Comparison of ENCODE assay signal across 8 mouse cellular contexts in genomic region chr4:88721791-88722721, GRCm38 (mm10). TPM values are rescaled to one million over a fixed set of nuclear protein-coding genes. Genes with fewer than 3 reads are reported as not detected.
DNase-seq lines count a peak whose midpoint lies in the region; ATAC-seq and TF ChIP-seq lines count a peak whose summit lies in the region.

TSS of gene Gm26566 (plus strand) at chr4:88721805.
TSS of gene Klhl9 (minus strand) at chr4:88722465.

- TF ChIP-seq CTCF in C2C12 (IDR thresholded peaks at IDR 0.05; ENCODE audit: control insufficient read depth, insufficient read depth, insufficient read length) = no peak
- TF ChIP-seq CTCF in brain, embryonic 14.5 days (IDR thresholded peaks at IDR 0.05; ENCODE audit: borderline replicate concordance, extremely low read depth, insufficient read depth, insufficient read length) = no peak
- TF ChIP-seq CTCF in kidney, postnatal 0 days (IDR thresholded peaks at IDR 0.05; ENCODE audit: low read depth) = no peak

- H3K4me2 ChIP-seq in heart, embryonic 12.5 days = peak within 1 kb of the TSS; percentile 90
- peak within 1 kb of the TSS; percentile 62 for H3K4me2 ChIP-seq in kidney, postnatal 0 days (ENCODE audit: low read length)
- peak within 1 kb of the TSS; percentile 73 for H3K4me2 ChIP-seq in liver, embryonic 11.5 days
- peak within 1 kb of the TSS; percentile 91 for H3K4me2 ChIP-seq in stomach, embryonic 14.5 days (replicated peaks; ENCODE audit: low read depth, low read length)

- no peaks in the 10 kb centered on the region for H3K27me3 ChIP-seq in C2C12 (ENCODE audit: control insufficient read depth, insufficient read depth, insufficient read length)
- H3K27me3 ChIP-seq in erythroblast, embryonic 14.5 days (ENCODE audit: control insufficient read depth) = no peaks in the 10 kb centered on the region
- H3K27me3 ChIP-seq in heart, embryonic 12.5 days (replicated peaks) = no peaks in the 10 kb centered on the region
- H3K27me3 ChIP-seq in kidney, postnatal 0 days (ENCODE audit: insufficient read depth, low read length) = no peaks in the 10 kb centered on the region
- H3K27me3 ChIP-seq in liver, embryonic 11.5 days (replicated peaks; ENCODE audit: control insufficient read depth, insufficient read depth, low read length) = no peaks in the 10 kb centered on the region
- no peaks in the 10 kb centered on the region for H3K27me3 ChIP-seq in stomach, embryonic 14.5 days (ENCODE audit: control insufficient read depth, insufficient read depth, low read length)

- under 1% methylated on average over 82 of the region's 82 CpGs for WGBS in heart, embryonic 12.5 days
- WGBS in kidney, postnatal 0 days = under 1% methylated on average over 81 of the region's 82 CpGs
- under 1% methylated on average over 79 of the region's 82 CpGs for WGBS in liver, embryonic 11.5 days
- under 1% methylated on average over 82 of the region's 82 CpGs for WGBS in stomach, embryonic 14.5 days

- peaks cover 42% of the 10 kb centered on the region for H3K36me3 ChIP-seq in C2C12 (ENCODE audit: control insufficient read depth, insufficient read depth)
- peaks cover 25% of the 10 kb centered on the region for H3K36me3 ChIP-seq in erythroblast, embryonic 14.5 days (ENCODE audit: control insufficient read depth)
- H3K36me3 ChIP-seq in heart, embryonic 12.5 days = peaks cover 14% of the 10 kb centered on the region
- H3K36me3 ChIP-seq in kidney, postnatal 0 days (ENCODE audit: insufficient read depth, low read length) = 0 out of 2 replicates have a peak, but pooled peaks cover 4% of the 10 kb centered on the region
- peaks cover 13% of the 10 kb centered on the region; the same call in 1 of the 2 replicates for H3K36me3 ChIP-seq in liver, embryonic 11.5 days (ENCODE audit: control insufficient read depth, insufficient read depth, low read length)
- H3K36me3 ChIP-seq in stomach, embryonic 14.5 days (ENCODE audit: control insufficient read depth, insufficient read depth, low read length) = peaks cover 14% of the 10 kb centered on the region

- peak within 1 kb of the TSS; percentile 98 for H3K9ac ChIP-seq in heart, embryonic 12.5 days
- peak within 1 kb of the TSS; percentile 94 for H3K9ac ChIP-seq in kidney, postnatal 0 days (ENCODE audit: low read depth, low read length)
- H3K9ac ChIP-seq in liver, embryonic 11.5 days (ENCODE audit: low read depth, low read length) = peak within 1 kb of the TSS; percentile 96
- peak within 1 kb of the TSS; percentile 97 for H3K9ac ChIP-seq in stomach, embryonic 14.5 days (replicated peaks; ENCODE audit: low read depth, low read length)

- peak; percentile 65; the same call in 1 of the 2 replicates for TF ChIP-seq POLR2A in brain, embryonic 14.5 days (IDR thresholded peaks at IDR 0.05; ENCODE audit: borderline replicate concordance, extremely low read depth, insufficient read depth, insufficient read length, poor library complexity, severe bottlenecking)

- H3K79me2 ChIP-seq in C2C12 (ENCODE audit: control insufficient read depth, insufficient read depth) = peaks cover 52% of the 10 kb centered on the region

- H3K79me3 ChIP-seq in C2C12 (ENCODE audit: low read depth) = peaks cover 49% of the 10 kb centered on the region

- peak within 1 kb of the TSS; percentile 99 for H3K27ac ChIP-seq in heart, embryonic 12.5 days (ENCODE audit: poor library complexity, severe bottlenecking)
- peak within 1 kb of the TSS; percentile 98 for H3K27ac ChIP-seq in kidney, postnatal 0 days
- peak within 1 kb of the TSS; percentile 94 for H3K27ac ChIP-seq in liver, embryonic 11.5 days (ENCODE audit: low read depth, low read length)
- H3K27ac ChIP-seq in stomach, embryonic 14.5 days (ENCODE audit: low read length) = peak within 1 kb of the TSS; percentile 97

- peak within 1 kb of the TSS; percentile 98 for H3ac ChIP-seq in C2C12 (ENCODE audit: control insufficient read depth, insufficient read length, low read depth)

- peak; percentile 98 for ATAC-seq in heart, embryonic 12.5 days (ENCODE audit: insufficient number of reproducible peaks, low FRiP score)
- ATAC-seq in kidney, postnatal 0 days (replicated peaks; ENCODE audit: low FRiP score, low read depth) = peak; percentile 97
- ATAC-seq in liver, embryonic 11.5 days (replicated peaks; ENCODE audit: low FRiP score) = peak; percentile 97
- ATAC-seq in stomach, embryonic 14.5 days (ENCODE audit: insufficient number of reproducible peaks, insufficient read depth, low FRiP score, low read depth) = peak; percentile 98

- peak within 1 kb of the TSS; percentile 85 for H3K4me3 ChIP-seq in C2C12 (ENCODE audit: insufficient read depth, poor library complexity, severe bottlenecking)
- peak within 1 kb of the TSS; percentile 88 for H3K4me3 ChIP-seq in erythroblast, embryonic 14.5 days (replicated peaks)
- H3K4me3 ChIP-seq in heart, embryonic 12.5 days = peak within 1 kb of the TSS; percentile 86
- H3K4me3 ChIP-seq in kidney, postnatal 0 days (replicated peaks; ENCODE audit: low read depth, low read length) = peak within 1 kb of the TSS; percentile 63
- peak within 1 kb of the TSS; percentile 90 for H3K4me3 ChIP-seq in liver, embryonic 11.5 days (ENCODE audit: low read depth, low read length)
- H3K4me3 ChIP-seq in stomach, embryonic 14.5 days (ENCODE audit: low read depth, low read length) = peak within 1 kb of the TSS; percentile 77

- peaks cover 36% of the 10 kb centered on the region for H3K4me1 ChIP-seq in erythroblast, embryonic 14.5 days (ENCODE audit: control insufficient read depth)
- H3K4me1 ChIP-seq in heart, embryonic 12.5 days (replicated peaks) = peaks cover 17% of the 10 kb centered on the region
- peaks cover 7% of the 10 kb centered on the region; the same call in 1 of the 2 replicates for H3K4me1 ChIP-seq in kidney, postnatal 0 days (replicated peaks; ENCODE audit: insufficient read depth, low read length)
- H3K4me1 ChIP-seq in liver, embryonic 11.5 days (replicated peaks; ENCODE audit: control insufficient read depth, insufficient read depth, low read length) = peaks cover 21% of the 10 kb centered on the region
- H3K4me1 ChIP-seq in stomach, embryonic 14.5 days (ENCODE audit: control insufficient read depth, insufficient read depth, low read length) = peaks cover 22% of the 10 kb centered on the region

- peak; percentile 98 for DNase-seq in brain, embryonic 14.5 days (ENCODE audit: low read depth)
- DNase-seq in kidney, postnatal 0 days (ENCODE audit: low spot score) = peak; percentile 98
- peak; percentile 93 for DNase-seq in liver, embryonic 11.5 days (ENCODE audit: low spot score)
- peak; percentile 88 for DNase-seq in naive thymus-derived CD4-positive, alpha-beta T cell, adult 2 months (ENCODE audit: low read depth)

- H3K9me3 ChIP-seq in erythroblast, embryonic 14.5 days (ENCODE audit: control insufficient read depth, low read length) = no peaks in the 10 kb centered on the region
- H3K9me3 ChIP-seq in heart, embryonic 12.5 days (replicated peaks) = no peaks in the 10 kb centered on the region
- no peaks in the 10 kb centered on the region for H3K9me3 ChIP-seq in kidney, postnatal 0 days (replicated peaks; ENCODE audit: low read length)
- H3K9me3 ChIP-seq in liver, embryonic 11.5 days (ENCODE audit: control insufficient read depth, low read length) = no peaks in the 10 kb centered on the region
- no peaks in the 10 kb centered on the region for H3K9me3 ChIP-seq in stomach, embryonic 14.5 days (ENCODE audit: control insufficient read depth, low read depth, low read length)

TF ChIP-seq in C2C12, 6 proteins besides CTCF, POLR2A, EP300 and RAD21:
- TF ChIP-seq MYOG (IDR thresholded peaks at IDR 0.05; ENCODE audit: control insufficient read depth, extremely low read depth, insufficient read length) = no peak
- no peak for TF ChIP-seq FOSL1 (IDR thresholded peaks at IDR 0.05; ENCODE audit: insufficient read depth, low read length, poor library complexity, severe bottlenecking)
- no peak for TF ChIP-seq CEBPB (IDR thresholded peaks at IDR 0.05; ENCODE audit: low read depth)
- no peak for TF ChIP-seq MAX (IDR thresholded peaks at IDR 0.05)

RNA-seq across cellular contexts. Expression of gene Gm26566, which starts in this region (rescaled TPM):
- 1.9 TPM for polyA plus RNA-seq in C2C12 (2012; fragmentation: generic; extraction: Trizol)
- polyA plus RNA-seq in brain, embryonic 14.5 days (2012; rRNA removed) = 1.2 and 2.4 TPM in 2 replicates
- 0.03 and 0.05 TPM in 2 replicates for polyA plus RNA-seq in erythroblast, embryonic 14.5 days (2012)
- 0.83 and 1.1 TPM in 2 replicates for polyA plus RNA-seq in heart, embryonic 12.5 days (2016; fragmentation: Nextera tagmentation; extraction: Ambion mirVana)
- 0.38 and 0.49 TPM in 2 replicates for polyA plus RNA-seq in kidney, postnatal 0 days (2015; fragmentation: Nextera tagmentation; extraction: Ambion mirVana)
- 0.85 and 0.96 TPM in 2 replicates for polyA plus RNA-seq in liver, embryonic 11.5 days (2014; fragmentation: Nextera tagmentation; extraction: Ambion mirVana)
- 0.64 and 1.7 TPM in 2 replicates for polyA plus RNA-seq in stomach, embryonic 14.5 days (2014; fragmentation: Nextera tagmentation; extraction: Ambion mirVana)

RNA-seq across cellular contexts. Expression of gene Klhl9, which starts in this region (rescaled TPM):
- 11.6 TPM for polyA plus RNA-seq in C2C12 (2012; fragmentation: generic; extraction: Trizol)
- 45.5 and 69.0 TPM in 2 replicates for polyA plus RNA-seq in brain, embryonic 14.5 days (2012; rRNA removed)
- 0.08 and 0.10 TPM in 2 replicates for polyA plus RNA-seq in erythroblast, embryonic 14.5 days (2012)
- 108 and 112 TPM in 2 replicates for polyA plus RNA-seq in heart, embryonic 12.5 days (2016; fragmentation: Nextera tagmentation; extraction: Ambion mirVana)
- 84.2 and 86.5 TPM in 2 replicates for polyA plus RNA-seq in kidney, postnatal 0 days (2015; fragmentation: Nextera tagmentation; extraction: Ambion mirVana)
- 65.1 and 72.9 TPM in 2 replicates for polyA plus RNA-seq in liver, embryonic 11.5 days (2014; fragmentation: Nextera tagmentation; extraction: Ambion mirVana)
- polyA plus RNA-seq in stomach, embryonic 14.5 days (2014; fragmentation: Nextera tagmentation; extraction: Ambion mirVana) = 121 and 128 TPM in 2 replicates

Comparison
In these comparisons a context has a peak if more than half of its experiments do, and no peak if none do; other contexts are left out.
1. Peak in every context shown above with its lines: DNase-seq, ATAC-seq, H3K4me3 ChIP-seq and H3K27ac ChIP-seq.
2. RNA of gene Klhl9 (polyA plus RNA-seq): 121 to 128 TPM in stomach, embryonic 14.5 days, 108 to 112 TPM in heart, embryonic 12.5 days, 84.2 to 86.5 TPM in kidney, postnatal 0 days, 45.5 to 69.0 TPM in brain, embryonic 14.5 days, 65.1 to 72.9 TPM in liver, embryonic 11.5 days and 11.6 TPM in C2C12 (single experiment); 0.08 to 0.10 TPM in erythroblast, embryonic 14.5 days; every median in the first group is over 10 times any median in the second.